Mouse (Mus musculus) megakaryocyte, adult 5-6 weeks (primary cell): Measurements from ENCODE around the gene CN725425. TPM values are rescaled to one million over a fixed set of nuclear protein-coding genes. Genes with fewer than 3 reads are reported as not detected.

Source experiments
- total RNA-seq, 2 experiments: library from RNA; stranded (forward) in 1 of 2; stranded (reverse) in 1 of 2; fragments of 153-499, 151-499 nt in 1 of 2; fragments of 221-1000, 200-1000 nt in 1 of 2; gene quantifications; 2 replicates each; pipeline versions ENCODE4 v1.2.3 to v1.2.4; 2015 to 2017

The CN725425 gene
- total RNA-seq, 2 experiments from 2014 or later: not detected

Other genes with a start within 250 kb of the CN725425 start
- gene Kif21a, start 149.5 kb upstream of the CN725425 start, total RNA-seq (2015): not detected in 2 replicates
- not detected in 2 replicates for gene Kif21a, start 149.5 kb upstream of the CN725425 start, total RNA-seq (2017)
- 66.5 and 67.1 TPM in 2 replicates for gene Abcd2, start 7.7 kb upstream of the CN725425 start, total RNA-seq (2015)
- gene Abcd2, start 7.7 kb upstream of the CN725425 start, total RNA-seq (2017): 78.0 and 81.5 TPM in 2 replicates